Mouse (Mus musculus) hindbrain, embryonic 16.5 days (tissue): ENCODE measurements at regions not wholly inside any gene's neighbourhood (a gene's known extent, or its start where the extent isn't known, plus 50 kb on each side); places are given as distances from the start of the nearest gene placed in this dataset.

Experiments used
- ATAC-seq: fragments of 200-750 bp; cut with Nextera tagmentation; 2 replicates; pipeline ENCODE4 v1.8.0; 2017; ENCODE audit warnings: moderate TSS enrichment, moderate library complexity
- H3K27ac ChIP-seq: fragments of 300-500 bp; sonication (generic); 2 replicates; pipeline ENCODE4 v1.5.1; 2014; ENCODE audit warnings: low read depth, mild to moderate bottlenecking, control low read depth, low read length, moderate library complexity
- H3K27me3 ChIP-seq: fragments of 300-500 bp; sonication (generic); replicated peaks from 2 replicates; pipeline ENCODE4 v1.6.1; 2014; ENCODE audit warnings: low read length; ENCODE audit not compliant: control insufficient read depth, insufficient read depth
- H3K36me3 ChIP-seq: fragments of 300-500 bp; sonication (generic); 2 replicates; pipeline ENCODE4 v1.6.1; 2014; ENCODE audit warnings: mild to moderate bottlenecking, low read length, moderate library complexity, mixed read lengths; ENCODE audit not compliant: control insufficient read depth, insufficient read depth
- H3K4me1 ChIP-seq: fragments of 300-500 bp; sonication (generic); 2 replicates; pipeline ENCODE4 v1.6.1; 2014; ENCODE audit warnings: low read depth, low read length; ENCODE audit not compliant: control insufficient read depth, insufficient read depth
- H3K4me2 ChIP-seq: fragments of 300-500 bp; sonication (generic); 2 replicates; pipeline ENCODE4 v1.6.1; 2014; ENCODE audit warnings: mild to moderate bottlenecking, low read length, control low read depth, moderate library complexity
- H3K4me3 ChIP-seq: fragments of 300-500 bp; sonication (generic); 2 replicates; pipeline ENCODE4 v1.5.1; 2014; ENCODE audit warnings: mild to moderate bottlenecking, low read length, control low read depth, moderate library complexity
- H3K9ac ChIP-seq: fragments of 300-500 bp; sonication (generic); 2 replicates; pipeline ENCODE4 v1.6.1; 2014; ENCODE audit warnings: low read depth, mild to moderate bottlenecking, control low read depth, low read length, moderate library complexity
- H3K9me3 ChIP-seq: fragments of 300-500 bp; sonication (generic); 2 replicates; pipeline ENCODE4 v1.6.1; 2014; ENCODE audit warnings: mild to moderate bottlenecking, low read length, moderate library complexity; ENCODE audit not compliant: control insufficient read depth
- WGBS: fragments of 180-500 bp; shearing (Covaris S2); extraction: QIAGEN DNeasy Blood & Tissue Kit; methylation state at CpG from one replicate; pipeline ENCODE4 v1.1.7; 2014; 5-methylcytosine and 5-hydroxymethylcytosine counted together

DNA sequence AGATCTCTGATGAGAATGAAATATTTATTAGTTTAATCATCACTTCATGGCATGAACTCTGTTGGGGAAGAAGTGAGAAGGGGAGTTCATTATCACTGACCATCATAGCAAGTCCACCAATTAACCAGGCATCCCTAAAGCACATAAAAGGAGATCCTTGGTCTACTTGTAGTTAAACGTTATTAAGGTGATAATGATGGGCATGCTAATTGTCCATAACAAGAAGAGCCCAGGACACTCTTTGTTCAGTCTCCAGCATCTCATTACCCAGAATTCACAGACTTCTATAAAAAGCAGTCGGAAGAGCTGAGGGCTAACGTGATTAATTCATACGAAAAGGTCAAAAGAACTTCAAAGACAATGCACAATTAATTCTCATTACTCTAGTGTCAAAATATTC lies 272.2 kb downstream of the Cenpc1 start:
- Histone ChIP-seq H3K4me1 (no peaks in the 10 kb centered on the region), H3K27ac (no peak overlapping the region), H3K9ac (no peak overlapping the region), H3K27me3 (no peaks in the 10 kb centered on the region), H3K4me2 (no peak overlapping the region), H3K36me3 (no peaks in the 10 kb centered on the region), H3K9me3 (no peaks in the 10 kb centered on the region), H3K4me3 (no peak overlapping the region)
- ATAC-seq: no peak
- 62% methylated on average over 4 of the region's 4 CpGs for WGBS

DNA sequence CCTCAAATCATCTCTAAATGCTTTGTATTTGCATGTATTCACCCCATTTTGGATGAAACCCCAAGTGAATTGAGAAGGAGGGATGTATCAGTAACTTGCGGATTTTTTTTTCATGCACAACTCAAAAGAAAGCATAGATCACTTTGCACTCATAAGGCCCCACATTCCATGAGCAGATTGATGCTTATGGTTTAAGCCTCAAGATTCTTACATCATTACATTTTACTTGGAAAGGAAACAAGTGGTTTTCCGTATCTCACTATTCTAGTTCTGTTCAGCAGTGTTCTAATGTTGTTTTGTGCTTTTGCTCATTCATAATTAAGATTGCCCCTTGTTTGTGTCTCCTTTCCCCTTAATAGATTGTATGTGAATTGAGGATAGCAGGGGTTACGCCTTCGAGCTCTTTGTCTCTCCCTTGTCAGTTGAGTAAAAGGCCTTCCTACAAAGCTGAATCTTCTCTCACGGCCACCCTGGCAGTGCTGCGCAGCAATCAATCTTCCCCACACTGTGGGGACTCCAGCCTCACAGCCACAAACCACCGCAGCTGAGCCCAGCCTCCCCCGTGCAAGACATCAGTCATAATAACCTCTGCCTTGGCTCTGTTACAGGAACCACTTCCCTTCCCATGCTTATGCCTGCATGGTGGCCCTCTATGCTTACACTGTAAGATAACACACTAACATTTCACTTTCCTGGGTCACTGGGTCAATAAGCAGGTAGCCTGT lies 284.5 kb downstream of the Cenpc1 start:
- 25% methylated on average over 8 of the region's 8 CpGs for WGBS
- Histone ChIP-seq H3K4me1 (peaks cover 3% of the 10 kb centered on the region; the same call in 1 of the 2 replicates), H3K36me3 (no peaks in the 10 kb centered on the region), H3K27ac (peak overlapping the region; percentile 17; the same call in 1 of the 2 replicates), H3K4me3 (no peak overlapping the region), H3K9me3 (no peaks in the 10 kb centered on the region), H3K9ac (no peak overlapping the region), H3K27me3 (no peaks in the 10 kb centered on the region), H3K4me2 (no peak overlapping the region)
- ATAC-seq: peak; percentile 89

DNA sequence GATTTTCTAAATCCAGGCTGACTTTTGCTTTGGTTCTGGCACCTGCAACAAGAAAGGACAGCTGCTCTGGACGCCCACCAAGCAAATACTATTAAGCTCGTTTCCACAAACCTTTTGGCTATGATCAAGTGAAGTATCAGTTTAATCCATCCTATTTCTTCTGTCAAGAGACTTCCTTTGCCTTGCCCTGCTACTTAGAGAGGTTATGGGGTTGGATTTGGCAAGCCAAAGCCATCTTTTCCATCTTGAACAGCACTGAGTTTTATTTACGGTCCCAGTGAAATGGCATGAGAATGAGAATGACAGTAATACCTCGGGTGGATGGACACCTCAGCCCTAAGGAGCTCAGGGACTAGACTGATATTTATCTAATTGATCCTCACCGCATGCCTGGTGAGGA lies 285.4 kb downstream of the Cenpc1 start:
- Histone ChIP-seq H3K27me3 (no peaks in the 10 kb centered on the region), H3K9me3 (no peaks in the 10 kb centered on the region), H3K4me2 (no peak overlapping the region), H3K27ac (no peak overlapping the region; the same call in 1 of the 2 replicates), H3K36me3 (no peaks in the 10 kb centered on the region), H3K4me1 (peaks cover 3% of the 10 kb centered on the region; the same call in 1 of the 2 replicates), H3K9ac (no peak overlapping the region), H3K4me3 (no peak overlapping the region)
- 31% methylated on average over 5 of the region's 5 CpGs for WGBS
- ATAC-seq: peak; percentile 68; the same call in 1 of the 2 replicates

- Histone ChIP-seq H3K27me3 (no peaks in the 10 kb centered on the region), H3K36me3 (no peaks in the 10 kb centered on the region), H3K27ac (peak overlapping the region; percentile 39; the same call in 1 of the 2 replicates), H3K9ac (no peak overlapping the region), H3K4me3 (no peak overlapping the region), H3K4me1 (peaks cover 3% of the 10 kb centered on the region; the same call in 1 of the 2 replicates), H3K9me3 (no peaks in the 10 kb centered on the region), H3K4me2 (no peak overlapping the region)
- WGBS: 39% methylated on average over 4 of the region's 4 CpGs
- peak; percentile 76 for ATAC-seq
Observed at GRCm38 (mm10) chr5:85779205-85779604, 286.2 kb downstream of the Cenpc1 start.

DNA sequence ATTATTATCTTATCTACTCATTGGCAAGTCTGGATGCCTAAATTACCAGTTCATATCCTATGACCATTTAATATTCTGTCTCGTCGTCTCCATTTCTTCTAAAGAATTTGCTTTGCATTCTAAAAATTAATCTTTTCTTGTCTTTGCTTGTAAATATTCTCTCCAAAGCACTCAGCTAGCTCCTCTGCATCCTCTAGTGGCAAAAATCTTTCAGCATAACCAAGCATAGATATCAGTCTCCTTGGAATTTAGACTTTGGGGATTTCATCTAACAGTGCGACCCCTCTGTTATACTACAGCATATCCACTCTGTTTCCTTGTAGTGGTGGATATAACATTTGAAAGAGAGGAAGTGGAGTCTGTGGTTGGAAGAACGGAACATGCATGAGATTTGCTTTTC lies 292.7 kb downstream of the Cenpc1 start:
- H3K4me2 ChIP-seq: no peak overlapping the region
- H3K36me3 ChIP-seq: no peaks in the 10 kb centered on the region
- no peak overlapping the region for H3K9ac ChIP-seq
- no peaks in the 10 kb centered on the region for H3K4me1 ChIP-seq
- H3K9me3 ChIP-seq: no peaks in the 10 kb centered on the region
- H3K27me3 ChIP-seq: no peaks in the 10 kb centered on the region
- WGBS: 88% methylated on average over 4 of the region's 4 CpGs
- no peak overlapping the region for H3K27ac ChIP-seq
- ATAC-seq: no peak
- H3K4me3 ChIP-seq: no peak overlapping the region

- no peaks in the 10 kb centered on the region for H3K4me1 ChIP-seq
- H3K36me3 ChIP-seq: no peaks in the 10 kb centered on the region
- H3K4me2 ChIP-seq: no peak overlapping the region
- no peaks in the 10 kb centered on the region for H3K27me3 ChIP-seq
- no peak overlapping the region for H3K4me3 ChIP-seq
- ATAC-seq: peak; percentile 64
- no peaks in the 10 kb centered on the region for H3K9me3 ChIP-seq
- no peak overlapping the region for H3K9ac ChIP-seq
- H3K27ac ChIP-seq: no peak overlapping the region
- 42% methylated on average over 4 of the region's 4 CpGs for WGBS
Observed at GRCm38 (mm10) chr5:85772086-85772485, 293.3 kb downstream of the Cenpc1 start.

DNA sequence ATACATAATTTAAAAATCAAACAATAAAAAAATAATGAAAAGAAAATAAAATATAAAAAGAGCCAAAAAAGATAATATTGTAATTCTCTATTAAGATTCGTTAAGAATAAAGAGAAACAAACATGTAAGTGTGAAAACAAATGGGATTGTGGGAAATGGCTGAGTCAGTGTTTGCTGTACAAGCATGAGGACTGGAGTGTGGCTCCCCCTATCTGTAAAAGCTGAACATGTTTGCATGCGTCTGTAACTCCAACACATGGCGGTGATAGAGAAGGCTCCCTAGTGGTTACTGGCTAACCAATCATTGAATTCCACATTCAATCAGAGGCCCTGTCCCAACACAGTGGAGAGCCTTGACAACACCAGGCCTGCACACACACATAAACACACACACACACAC lies 298.2 kb downstream of the Cenpc1 start:
- Histone ChIP-seq H3K9ac (no peak overlapping the region), H3K4me2 (no peak overlapping the region), H3K4me3 (no peak overlapping the region), H3K36me3 (no peaks in the 10 kb centered on the region), H3K27me3 (no peaks in the 10 kb centered on the region), H3K27ac (no peak overlapping the region), H3K9me3 (no peaks in the 10 kb centered on the region), H3K4me1 (no peaks in the 10 kb centered on the region)
- ATAC-seq: no peak
- WGBS: 95% methylated on average over 3 of the region's 3 CpGs

GRCm38 (mm10) chr5:85756716-85757115 lies 308.7 kb downstream of the Cenpc1 start:
- peak; percentile 60; the same call in 1 of the 2 replicates for ATAC-seq
- H3K27ac ChIP-seq: no peak overlapping the region
- H3K4me3 ChIP-seq: no peak overlapping the region
- no peaks in the 10 kb centered on the region for H3K27me3 ChIP-seq
- H3K9ac ChIP-seq: no peak overlapping the region
- WGBS: 76% methylated on average over 8 of the region's 8 CpGs
- no peaks in the 10 kb centered on the region for H3K4me1 ChIP-seq
- no peaks in the 10 kb centered on the region for H3K9me3 ChIP-seq
- no peak overlapping the region for H3K4me2 ChIP-seq
- H3K36me3 ChIP-seq: no peaks in the 10 kb centered on the region

- Histone ChIP-seq H3K4me1 (no peaks in the 10 kb centered on the region), H3K4me3 (no peak overlapping the region), H3K36me3 (no peaks in the 10 kb centered on the region), H3K27ac (no peak overlapping the region), H3K9ac (no peak overlapping the region), H3K27me3 (no peaks in the 10 kb centered on the region), H3K4me2 (peak overlapping the region; percentile 28), H3K9me3 (no peaks in the 10 kb centered on the region)
- 55% methylated on average over 12 of the region's 12 CpGs for WGBS
- no peak for ATAC-seq
Observed at GRCm38 (mm10) chr5:85754227-85754626, 311.2 kb downstream of the Cenpc1 start.
